Mouse (Mus musculus): Measurements from ENCODE around the gene Bcl6. TPM values are rescaled to one million over a fixed set of nuclear protein-coding genes. Genes with fewer than 3 reads are reported as not detected.
A peak's percentile ranks its signal among the peaks of the same experiment; 100 is the strongest.

Bcl6 gene
- polyA plus RNA-seq (2014; fragmentation: Nextera tagmentation; extraction: Ambion mirVana) = 0.50 and 0.72 TPM in 2 replicates

- peak within 1 kb of the TSS; percentile 64 for H3K4me3 ChIP-seq (ENCODE audit: low read depth, low read length)
- H3K4me2 ChIP-seq (ENCODE audit: low read depth, low read length) = peak within 1 kb of the TSS; percentile 91
- H3K27ac ChIP-seq (ENCODE audit: low read depth, low read length) = peak within 1 kb of the TSS; percentile 100
- peaks cover 5% of the 10 kb centered on the region; the same call in 1 of the 2 replicates for H3K27me3 ChIP-seq (ENCODE audit: control insufficient read depth, insufficient read depth, low read length)
- H3K4me1 ChIP-seq (ENCODE audit: control insufficient read depth, insufficient read depth, low read length) = peaks cover 12% of the 10 kb centered on the region
- peak; percentile 87 for ATAC-seq (ENCODE audit: low read depth)
- H3K9ac ChIP-seq (replicated peaks; ENCODE audit: low read depth, low read length) = peak within 1 kb of the TSS; percentile 84
- no peaks in the 10 kb centered on the region for H3K9me3 ChIP-seq (ENCODE audit: control insufficient read depth, low read length)
- under 1% methylated on average over 61 of the region's 68 CpGs for WGBS
- no peaks in the 10 kb centered on the region for H3K36me3 ChIP-seq (ENCODE audit: control insufficient read depth, insufficient read depth, low read length)
Measured at GRCm38 (mm10) chr16:23988466-23989208, at the start of gene Bcl6, which contains the start of gene Gm37419. Gene Bcl6 (minus strand): TSS chr16:23988852. Gene Gm37419 (plus strand): TSS chr16:23988482.

GRCm38 (mm10) chr16:24036398-24036797 lies 47.7 kb upstream of the Bcl6 start:
- no peaks in the 10 kb centered on the region for H3K9me3 ChIP-seq (ENCODE audit: control insufficient read depth, low read length)
- H3K4me1 ChIP-seq (ENCODE audit: control insufficient read depth, insufficient read depth, low read length) = no peaks in the 10 kb centered on the region
- no peak overlapping the region for H3K4me3 ChIP-seq (ENCODE audit: low read depth, low read length)
- no peak overlapping the region for H3K9ac ChIP-seq (replicated peaks; ENCODE audit: low read depth, low read length)
- H3K27me3 ChIP-seq (ENCODE audit: control insufficient read depth, insufficient read depth, low read length) = no peaks in the 10 kb centered on the region
- no peak overlapping the region for H3K4me2 ChIP-seq (ENCODE audit: low read depth, low read length)
- no peak overlapping the region for H3K27ac ChIP-seq (ENCODE audit: low read depth, low read length)
- WGBS = 93% methylated on average over 3 of the region's 3 CpGs
- no peak for ATAC-seq (ENCODE audit: low read depth)
- no peaks in the 10 kb centered on the region for H3K36me3 ChIP-seq (ENCODE audit: control insufficient read depth, insufficient read depth, low read length)

- no peak for ATAC-seq (ENCODE audit: low read depth)
- H3K9ac ChIP-seq (replicated peaks; ENCODE audit: low read depth, low read length) = no peak overlapping the region
- no peak overlapping the region for H3K4me3 ChIP-seq (ENCODE audit: low read depth, low read length)
- no peaks in the 10 kb centered on the region for H3K4me1 ChIP-seq (ENCODE audit: control insufficient read depth, insufficient read depth, low read length)
- H3K27ac ChIP-seq (ENCODE audit: low read depth, low read length) = no peak overlapping the region
- no peaks in the 10 kb centered on the region for H3K9me3 ChIP-seq (ENCODE audit: control insufficient read depth, low read length)
- no peak overlapping the region for H3K4me2 ChIP-seq (ENCODE audit: low read depth, low read length)
- no peaks in the 10 kb centered on the region for H3K27me3 ChIP-seq (ENCODE audit: control insufficient read depth, insufficient read depth, low read length)
- H3K36me3 ChIP-seq (ENCODE audit: control insufficient read depth, insufficient read depth, low read length) = no peaks in the 10 kb centered on the region
Measured at GRCm38 (mm10) chr16:24035767-24036166, 47.1 kb upstream of the Bcl6 start.

- no peaks in the 10 kb centered on the region for H3K27me3 ChIP-seq (ENCODE audit: control insufficient read depth, insufficient read depth, low read length)
- no peaks in the 10 kb centered on the region for H3K4me1 ChIP-seq (ENCODE audit: control insufficient read depth, insufficient read depth, low read length)
- no peak overlapping the region for H3K9ac ChIP-seq (replicated peaks; ENCODE audit: low read depth, low read length)
- ATAC-seq (ENCODE audit: low read depth) = no peak
- H3K36me3 ChIP-seq (ENCODE audit: control insufficient read depth, insufficient read depth, low read length) = no peaks in the 10 kb centered on the region
- no peak overlapping the region for H3K4me2 ChIP-seq (ENCODE audit: low read depth, low read length)
- H3K9me3 ChIP-seq (ENCODE audit: control insufficient read depth, low read length) = no peaks in the 10 kb centered on the region
- no peak overlapping the region for H3K27ac ChIP-seq (ENCODE audit: low read depth, low read length)
- WGBS = 68% methylated on average over 2 of the region's 2 CpGs
- H3K4me3 ChIP-seq (ENCODE audit: low read depth, low read length) = no peak overlapping the region
Measured at GRCm38 (mm10) chr16:24034450-24034849, 45.8 kb upstream of the Bcl6 start.

GRCm38 (mm10) chr16:24033259-24033658 lies 44.6 kb upstream of the Bcl6 start:
- H3K4me1 ChIP-seq (ENCODE audit: control insufficient read depth, insufficient read depth, low read length) = no peaks in the 10 kb centered on the region
- H3K27ac ChIP-seq (ENCODE audit: low read depth, low read length) = no peak overlapping the region
- no peak overlapping the region for H3K9ac ChIP-seq (replicated peaks; ENCODE audit: low read depth, low read length)
- no peak overlapping the region for H3K4me3 ChIP-seq (ENCODE audit: low read depth, low read length)
- no peak overlapping the region for H3K4me2 ChIP-seq (ENCODE audit: low read depth, low read length)
- no peaks in the 10 kb centered on the region for H3K9me3 ChIP-seq (ENCODE audit: control insufficient read depth, low read length)
- ATAC-seq (ENCODE audit: low read depth) = no peak
- no peaks in the 10 kb centered on the region for H3K36me3 ChIP-seq (ENCODE audit: control insufficient read depth, insufficient read depth, low read length)
- H3K27me3 ChIP-seq (ENCODE audit: control insufficient read depth, insufficient read depth, low read length) = no peaks in the 10 kb centered on the region
- 91% methylated on average over 5 of the region's 5 CpGs for whole genome bisulfite sequencing

- no peaks in the 10 kb centered on the region for H3K4me1 ChIP-seq (ENCODE audit: control insufficient read depth, insufficient read depth, low read length)
- no peak overlapping the region for H3K4me2 ChIP-seq (ENCODE audit: low read depth, low read length)
- H3K9me3 ChIP-seq (ENCODE audit: control insufficient read depth, low read length) = no peaks in the 10 kb centered on the region
- no peak for ATAC-seq (ENCODE audit: low read depth)
- no peaks in the 10 kb centered on the region for H3K36me3 ChIP-seq (ENCODE audit: control insufficient read depth, insufficient read depth, low read length)
- no peak overlapping the region for H3K9ac ChIP-seq (replicated peaks; ENCODE audit: low read depth, low read length)
- WGBS = 73% methylated on average over 2 of the region's 2 CpGs
- no peak overlapping the region for H3K27ac ChIP-seq (ENCODE audit: low read depth, low read length)
- no peaks in the 10 kb centered on the region for H3K27me3 ChIP-seq (ENCODE audit: control insufficient read depth, insufficient read depth, low read length)
- no peak overlapping the region for H3K4me3 ChIP-seq (ENCODE audit: low read depth, low read length)
Measured at GRCm38 (mm10) chr16:24029965-24030672, 41.5 kb upstream of the Bcl6 start.

GRCm38 (mm10) chr16:24025442-24025841 lies 36.8 kb upstream of the Bcl6 start:
- no peaks in the 10 kb centered on the region for H3K9me3 ChIP-seq (ENCODE audit: control insufficient read depth, low read length)
- H3K27me3 ChIP-seq (ENCODE audit: control insufficient read depth, insufficient read depth, low read length) = no peaks in the 10 kb centered on the region
- ATAC-seq (ENCODE audit: low read depth) = no peak
- 73% methylated on average over 7 of the region's 7 CpGs for WGBS
- H3K4me2 ChIP-seq (ENCODE audit: low read depth, low read length) = no peak overlapping the region
- H3K4me3 ChIP-seq (ENCODE audit: low read depth, low read length) = no peak overlapping the region
- no peaks in the 10 kb centered on the region for H3K4me1 ChIP-seq (ENCODE audit: control insufficient read depth, insufficient read depth, low read length)
- H3K27ac ChIP-seq (ENCODE audit: low read depth, low read length) = no peak overlapping the region
- no peak overlapping the region for H3K9ac ChIP-seq (replicated peaks; ENCODE audit: low read depth, low read length)
- no peaks in the 10 kb centered on the region for H3K36me3 ChIP-seq (ENCODE audit: control insufficient read depth, insufficient read depth, low read length)

GRCm38 (mm10) chr16:24022605-24023004 lies 34.0 kb upstream of the Bcl6 start:
- no peaks in the 10 kb centered on the region for H3K27me3 ChIP-seq (ENCODE audit: control insufficient read depth, insufficient read depth, low read length)
- H3K4me3 ChIP-seq (ENCODE audit: low read depth, low read length) = no peak overlapping the region
- WGBS = 86% methylated on average over 4 of the region's 4 CpGs
- no peak for ATAC-seq (ENCODE audit: low read depth)
- H3K9me3 ChIP-seq (ENCODE audit: control insufficient read depth, low read length) = no peaks in the 10 kb centered on the region
- no peaks in the 10 kb centered on the region for H3K36me3 ChIP-seq (ENCODE audit: control insufficient read depth, insufficient read depth, low read length)
- no peak overlapping the region for H3K27ac ChIP-seq (ENCODE audit: low read depth, low read length)
- no peaks in the 10 kb centered on the region for H3K4me1 ChIP-seq (ENCODE audit: control insufficient read depth, insufficient read depth, low read length)
- no peak overlapping the region for H3K4me2 ChIP-seq (ENCODE audit: low read depth, low read length)
- no peak overlapping the region for H3K9ac ChIP-seq (replicated peaks; ENCODE audit: low read depth, low read length)

GRCm38 (mm10) chr16:24021722-24022121 lies 33.1 kb upstream of the Bcl6 start:
- WGBS = 73% methylated on average over 1 of the region's 1 CpGs
- no peak overlapping the region for H3K4me3 ChIP-seq (ENCODE audit: low read depth, low read length)
- H3K27ac ChIP-seq (ENCODE audit: low read depth, low read length) = no peak overlapping the region
- no peak overlapping the region for H3K9ac ChIP-seq (replicated peaks; ENCODE audit: low read depth, low read length)
- no peaks in the 10 kb centered on the region for H3K9me3 ChIP-seq (ENCODE audit: control insufficient read depth, low read length)
- H3K27me3 ChIP-seq (ENCODE audit: control insufficient read depth, insufficient read depth, low read length) = no peaks in the 10 kb centered on the region
- no peak for ATAC-seq (ENCODE audit: low read depth)
- H3K36me3 ChIP-seq (ENCODE audit: control insufficient read depth, insufficient read depth, low read length) = no peaks in the 10 kb centered on the region
- H3K4me2 ChIP-seq (ENCODE audit: low read depth, low read length) = no peak overlapping the region
- H3K4me1 ChIP-seq (ENCODE audit: control insufficient read depth, insufficient read depth, low read length) = no peaks in the 10 kb centered on the region

All from neural tube, embryonic 14.5 days (tissue).